Mouse (Mus musculus): ENCODE results near the gene Rad9b. TPM values are rescaled to one million over a fixed set of nuclear protein-coding genes. Genes with fewer than 3 reads are reported as not detected.

Rad9b gene
- 1.0 TPM for polyA plus RNA-seq (2017; shearing (Covaris generic))

GRCm38 (mm10) chr5:122353807-122354491, at the start of gene Rad9b, which contains the start of gene Vps29:
Rad9b (minus strand) TSS chr5:122354233.
Vps29 (plus strand) TSS chr5:122354369.

GRCm38 (mm10) chr5:122391786-122392180, 37.8 kb upstream of the Rad9b start, which contains the start of gene Arpc3:
Arpc3 (plus strand) TSS chr5:122391878.

GRCm38 (mm10) chr5:122372192-122372769, 18.2 kb upstream of the Rad9b start, which contains the start of gene Fam216a:
Fam216a (minus strand) TSS chr5:122372364.

GRCm38 (mm10) chr5:122371591-122372191, 17.7 kb upstream of the Rad9b start, which contains the start of gene Gpn3:
Gpn3 (plus strand) TSS chr5:122371876.

GRCm38 (mm10) chr5:122284183-122285028, 69.6 kb downstream of the Rad9b start, which contains the start of gene Pptc7:
Pptc7 (plus strand) TSS chr5:122284365.

Other genes with a start within 250 kb of the Rad9b start
- 1.4 TPM for gene Ccdc63, start 213.4 kb downstream of the Rad9b start, polyA plus RNA-seq (2017; shearing (Covaris generic))
- gene Ppp1cc, start 196.0 kb downstream of the Rad9b start, polyA plus RNA-seq (2017; shearing (Covaris generic)) = 783 TPM
- gene Hvcn1, start 147.4 kb downstream of the Rad9b start, polyA plus RNA-seq (2017; shearing (Covaris generic)) = 57.8 TPM
- gene Tctn1, start 89.8 kb downstream of the Rad9b start, polyA plus RNA-seq (2017; shearing (Covaris generic)) = 2.1 TPM
- 59.2 TPM for gene Pptc7, start 69.9 kb downstream of the Rad9b start, polyA plus RNA-seq (2017; shearing (Covaris generic))
- 127 TPM for gene Vps29, start 136 bp upstream of the Rad9b start, polyA plus RNA-seq (2017; shearing (Covaris generic))
- 122 TPM for gene Gpn3, start 17.6 kb upstream of the Rad9b start, polyA plus RNA-seq (2017; shearing (Covaris generic))
- gene Fam216a, start 18.1 kb upstream of the Rad9b start, polyA plus RNA-seq (2017; shearing (Covaris generic)) = 19.3 TPM
- gene Arpc3, start 37.6 kb upstream of the Rad9b start, polyA plus RNA-seq (2017; shearing (Covaris generic)) = 901 TPM
- 31.3 TPM for gene Anapc7, start 67.5 kb upstream of the Rad9b start, polyA plus RNA-seq (2017; shearing (Covaris generic))
- 79.5 TPM for gene Atp2a2, start 148.0 kb upstream of the Rad9b start, polyA plus RNA-seq (2017; shearing (Covaris generic))